Mouse (Mus musculus): Measurements from ENCODE around the gene 6030408B16Rik. TPM values are rescaled to one million over a fixed set of nuclear protein-coding genes. Genes with fewer than 3 reads are reported as not detected.

The 6030408B16Rik gene
- total and polyA plus RNA-seq, 3 experiments: 0.70 to 6.3 (median 1.1) TPM

GRCm38 (mm10) chr15:101297988-101298387 lies 5.0 kb downstream of the 6030408B16Rik start:
- Histone ChIP-seq H3K27ac (no peak overlapping the region), H3K36me3 (ENCODE audit: control insufficient read depth, insufficient read depth, low read length) (no peaks in the 10 kb centered on the region), H3K79me2 (replicated peaks; ENCODE audit: control insufficient read depth, insufficient read depth, low read length) (no peaks in the 10 kb centered on the region), H3K27me3 (ENCODE audit: control insufficient read depth, insufficient read depth, low read length) (no peaks in the 10 kb centered on the region), H3K4me1 (ENCODE audit: control insufficient read depth, insufficient read depth, low read length) (peaks cover 10% of the 10 kb centered on the region), H3K4me3 (no peak overlapping the region), H3K9ac (ENCODE audit: low read depth, low read length) (no peak overlapping the region)
- TF ChIP-seq POLR2A (IDR thresholded peaks at IDR 0.05; ENCODE audit: insufficient read depth, low read depth, low read length) (no peak), CTCF (IDR thresholded peaks at IDR 0.05) (no peak), EP300 (IDR thresholded peaks at IDR 0.05; ENCODE audit: insufficient read depth, low read depth, low read length) (no peak)
- intact Hi-C loops (cut with DNase I): no loop called here
- no peak for DNase-seq
- 37% methylated on average over 7 of the region's 7 CpGs for WGBS

- Histone ChIP-seq H3K27me3 (ENCODE audit: control insufficient read depth, insufficient read depth, low read length) (no peaks in the 10 kb centered on the region), H3K79me2 (replicated peaks; ENCODE audit: control insufficient read depth, insufficient read depth, low read length) (no peaks in the 10 kb centered on the region), H3K9ac (ENCODE audit: low read depth, low read length) (no peak overlapping the region), H3K36me3 (ENCODE audit: control insufficient read depth, insufficient read depth, low read length) (no peaks in the 10 kb centered on the region), H3K4me3 (no peak overlapping the region), H3K4me1 (ENCODE audit: control insufficient read depth, insufficient read depth, low read length) (peaks cover 10% of the 10 kb centered on the region), H3K27ac (no peak overlapping the region)
- DNase-seq: no peak
- intact Hi-C loops (cut with DNase I): no loop called here
- TF ChIP-seq CTCF (IDR thresholded peaks at IDR 0.05) (no peak), POLR2A (IDR thresholded peaks at IDR 0.05; ENCODE audit: insufficient read depth, low read depth, low read length) (no peak), EP300 (IDR thresholded peaks at IDR 0.05; ENCODE audit: insufficient read depth, low read depth, low read length) (no peak)
- WGBS: 38% methylated on average over 7 of the region's 7 CpGs
Observed at GRCm38 (mm10) chr15:101298550-101298949, 5.5 kb downstream of the 6030408B16Rik start.

GRCm38 (mm10) chr15:101299480-101299960 lies 6.5 kb downstream of the 6030408B16Rik start:
- WGBS: 21% methylated on average over 14 of the region's 14 CpGs
- DNase-seq: peak in 1 of 2 experiments; percentile 43
- Histone ChIP-seq H3K4me1 (ENCODE audit: control insufficient read depth, insufficient read depth, low read length) (peaks cover 10% of the 10 kb centered on the region), H3K36me3 (ENCODE audit: control insufficient read depth, insufficient read depth, low read length) (no peaks in the 10 kb centered on the region), H3K9ac (ENCODE audit: low read depth, low read length) (0 out of 2 replicates have a peak overlapping the region, but pooled peaks have one; percentile 2), H3K4me3 (no peak overlapping the region), H3K27me3 (ENCODE audit: control insufficient read depth, insufficient read depth, low read length) (no peaks in the 10 kb centered on the region), H3K79me2 (replicated peaks; ENCODE audit: control insufficient read depth, insufficient read depth, low read length) (no peaks in the 10 kb centered on the region), H3K27ac (peak overlapping the region; percentile 40; the same call in 1 of the 2 replicates)
- peak; percentile 67 for TF ChIP-seq EP300 (IDR thresholded peaks at IDR 0.05; ENCODE audit: insufficient read depth, low read depth, low read length)
- no peak for TF ChIP-seq CTCF (IDR thresholded peaks at IDR 0.05)
- peak; percentile 16; the same call in 1 of the 2 replicates for TF ChIP-seq POLR2A (IDR thresholded peaks at IDR 0.05; ENCODE audit: insufficient read depth, low read depth, low read length)
- intact Hi-C loops (cut with DNase I): no loop called here

- Histone ChIP-seq H3K79me2 (replicated peaks; ENCODE audit: control insufficient read depth, insufficient read depth, low read length) (no peaks in the 10 kb centered on the region), H3K27me3 (ENCODE audit: control insufficient read depth, insufficient read depth, low read length) (no peaks in the 10 kb centered on the region), H3K9ac (ENCODE audit: low read depth, low read length) (no peak overlapping the region), H3K36me3 (ENCODE audit: control insufficient read depth, insufficient read depth, low read length) (no peaks in the 10 kb centered on the region), H3K4me1 (ENCODE audit: control insufficient read depth, insufficient read depth, low read length) (peaks cover 10% of the 10 kb centered on the region), H3K27ac (no peak overlapping the region; the same call in 1 of the 2 replicates), H3K4me3 (no peak overlapping the region)
- 65% methylated on average over 6 of the region's 6 CpGs for WGBS
- TF ChIP-seq POLR2A (IDR thresholded peaks at IDR 0.05; ENCODE audit: insufficient read depth, low read depth, low read length) (no peak), CTCF (IDR thresholded peaks at IDR 0.05) (no peak), EP300 (IDR thresholded peaks at IDR 0.05; ENCODE audit: insufficient read depth, low read depth, low read length) (no peak)
- intact Hi-C loops (cut with DNase I): no loop called here
- no peak for DNase-seq
Observed at GRCm38 (mm10) chr15:101300128-101300527, 7.1 kb downstream of the 6030408B16Rik start.

- Histone ChIP-seq H3K27ac (no peak overlapping the region), H3K4me3 (no peak overlapping the region), H3K27me3 (ENCODE audit: control insufficient read depth, insufficient read depth, low read length) (no peaks in the 10 kb centered on the region), H3K9ac (ENCODE audit: low read depth, low read length) (no peak overlapping the region), H3K4me1 (ENCODE audit: control insufficient read depth, insufficient read depth, low read length) (peaks cover 10% of the 10 kb centered on the region), H3K79me2 (replicated peaks; ENCODE audit: control insufficient read depth, insufficient read depth, low read length) (no peaks in the 10 kb centered on the region), H3K36me3 (ENCODE audit: control insufficient read depth, insufficient read depth, low read length) (no peaks in the 10 kb centered on the region)
- WGBS: 86% methylated on average over 3 of the region's 3 CpGs
- TF ChIP-seq POLR2A (IDR thresholded peaks at IDR 0.05; ENCODE audit: insufficient read depth, low read depth, low read length): no peak
- no peak for TF ChIP-seq CTCF (IDR thresholded peaks at IDR 0.05)
- no peak for TF ChIP-seq EP300 (IDR thresholded peaks at IDR 0.05; ENCODE audit: insufficient read depth, low read depth, low read length)
- DNase-seq: no peak
- intact Hi-C loops (cut with DNase I): no loop called here
Observed at GRCm38 (mm10) chr15:101302201-101302600, 9.2 kb downstream of the 6030408B16Rik start.

- no peak overlapping the region for H3K27ac ChIP-seq
- intact Hi-C loops (cut with DNase I): no loop called here
- no peak for DNase-seq
Observed at GRCm38 (mm10) chr15:101303830-101304229, 10.8 kb downstream of the 6030408B16Rik start.

More at GRCm38 (mm10) chr15:101303830-101304229, 10.8 kb downstream of the 6030408B16Rik start:
- Histone ChIP-seq H3K4me1 (ENCODE audit: control insufficient read depth, insufficient read depth, low read length) (peaks cover 9% of the 10 kb centered on the region), H3K27me3 (ENCODE audit: control insufficient read depth, insufficient read depth, low read length) (no peaks in the 10 kb centered on the region), H3K36me3 (ENCODE audit: control insufficient read depth, insufficient read depth, low read length) (no peaks in the 10 kb centered on the region), H3K79me2 (replicated peaks; ENCODE audit: control insufficient read depth, insufficient read depth, low read length) (no peaks in the 10 kb centered on the region), H3K4me3 (no peak overlapping the region), H3K9ac (ENCODE audit: low read depth, low read length) (no peak overlapping the region)
- TF ChIP-seq EP300 (IDR thresholded peaks at IDR 0.05; ENCODE audit: insufficient read depth, low read depth, low read length): no peak
- TF ChIP-seq POLR2A (IDR thresholded peaks at IDR 0.05; ENCODE audit: insufficient read depth, low read depth, low read length): no peak
- 71% methylated on average over 4 of the region's 4 CpGs for WGBS

Data from heart, adult 2 months (tissue).